ENCODE assay signal across 13 mouse cellular contexts in the genomic region with DNA sequence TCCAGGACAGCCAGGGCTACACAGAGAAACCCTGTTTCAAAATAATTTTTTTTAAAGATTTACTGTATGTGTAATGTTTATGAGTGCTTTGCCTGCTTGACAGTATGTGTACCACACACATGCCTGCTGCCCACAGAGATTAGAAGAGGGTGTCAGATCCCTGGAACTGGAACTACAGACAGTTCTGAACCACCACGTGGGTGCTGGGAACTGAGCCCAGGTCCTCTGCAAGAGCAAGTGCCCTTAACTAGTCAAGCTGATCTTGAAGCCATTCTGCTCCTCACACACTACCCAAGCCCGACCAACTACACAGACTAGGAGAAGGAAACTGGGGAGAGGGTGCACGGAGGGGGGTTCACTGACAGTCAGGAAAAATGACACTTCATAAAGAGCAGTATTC. TPM values are rescaled to one million over a fixed set of nuclear protein-coding genes. Genes with fewer than 3 reads are reported as not detected.
"Had no signal": no experiment of that assay in that cellular context is flagged by ENCODE, and none has a peak within 500 bp of the region (broad histone marks: within the 10 kb centered on the region; RNA-seq: fewer than 3 reads in every experiment).

No protein-coding gene starts in this region.

- H3K9me3 ChIP-seq: limb, embryonic 13.5 days; midbrain, embryonic 13.5 days; neural tube, embryonic 12.5 days; stomach, embryonic 15.5 days had no signal

- DNase-seq: kidney, postnatal 14 days; lung, adult 18-20 months; retina, postnatal 1 day; right cerebral cortex, postnatal 4 days; thymus, adult 2 months; thymus, postnatal 25 days had no signal

- H3K9ac ChIP-seq: limb, embryonic 13.5 days; liver, embryonic 14.5 days; midbrain, embryonic 13.5 days; neural tube, embryonic 12.5 days; stomach, embryonic 15.5 days had no signal

- H3K27ac ChIP-seq: limb, embryonic 13.5 days; liver, embryonic 14.5 days; midbrain, embryonic 13.5 days; neural tube, embryonic 12.5 days; stomach, embryonic 15.5 days had no signal

- H3K4me3 ChIP-seq: limb, embryonic 13.5 days; midbrain, embryonic 13.5 days; neural tube, embryonic 12.5 days; stomach, embryonic 15.5 days had no signal

- H3K4me2 ChIP-seq: limb, embryonic 13.5 days; midbrain, embryonic 13.5 days; neural tube, embryonic 12.5 days; stomach, embryonic 15.5 days had no signal

- H3K27me3 ChIP-seq: limb, embryonic 13.5 days; midbrain, embryonic 13.5 days; neural tube, embryonic 12.5 days; stomach, embryonic 15.5 days had no signal

- H3K4me1 ChIP-seq: limb, embryonic 13.5 days; midbrain, embryonic 13.5 days; neural tube, embryonic 12.5 days; stomach, embryonic 15.5 days had no signal

- ATAC-seq: midbrain, embryonic 13.5 days had no signal

RNA-seq across cellular contexts. Expression of gene Ccdc184, which starts 33.5 kb away (rescaled TPM):
- total RNA-seq: liver, adult 2 months; neutrophil, adult 5-6 weeks had no signal
- polyA plus RNA-seq: liver, adult 2 months; liver, embryonic 14.5 days had no signal
